8 mouse cellular contexts compared by ENCODE assay signal in genomic region chr12:91848394-91849044, GRCm38 (mm10). TPM values are rescaled to one million over a fixed set of nuclear protein-coding genes. Genes with fewer than 3 reads are reported as not detected.
DNase-seq lines count a peak whose midpoint lies in the region; ATAC-seq lines count a peak whose summit lies in the region.

No protein-coding gene starts in this region.

- ATAC-seq in limb, embryonic 11.5 days (ENCODE audit: insufficient number of reproducible peaks, low FRiP score, low TSS enrichment, low read depth) = peak; percentile 46
- ATAC-seq in midbrain, embryonic 15.5 days (replicated peaks) = peak; percentile 65

- H3K4me2 ChIP-seq in limb, embryonic 11.5 days (ENCODE audit: low read depth, severe bottlenecking) = peak overlapping the region; percentile 83
- H3K4me2 ChIP-seq in midbrain, embryonic 15.5 days = peak overlapping the region; percentile 87

- no peaks in the 10 kb centered on the region for H3K4me1 ChIP-seq in limb, embryonic 11.5 days (ENCODE audit: control insufficient read depth, insufficient read depth, low read length)
- peaks cover 17% of the 10 kb centered on the region for H3K4me1 ChIP-seq in midbrain, embryonic 15.5 days

- H3K36me3 ChIP-seq in limb, embryonic 11.5 days (ENCODE audit: control insufficient read depth, insufficient read depth, low read length) = no peaks in the 10 kb centered on the region
- no peaks in the 10 kb centered on the region for H3K36me3 ChIP-seq in midbrain, embryonic 15.5 days (replicated peaks)

- H3K4me3 ChIP-seq in limb, embryonic 11.5 days (ENCODE audit: low read depth, low read length) = peak overlapping the region; percentile 80
- H3K4me3 ChIP-seq in midbrain, embryonic 15.5 days = peak overlapping the region; percentile 89

- no peaks in the 10 kb centered on the region for H3K9me3 ChIP-seq in limb, embryonic 11.5 days (ENCODE audit: control insufficient read depth, low read length)
- H3K9me3 ChIP-seq in midbrain, embryonic 15.5 days = no peaks in the 10 kb centered on the region

- peak; percentile 20 for DNase-seq in adrenal gland, postnatal 14 days
- DNase-seq in adrenal gland, postnatal 25 days = no peak
- peak; percentile 6 to 12 for DNase-seq in urinary bladder, postnatal 36 days (ENCODE audit: low spot score in 2 of 2)
- no peak for DNase-seq in urinary bladder, postnatal 10 days (ENCODE audit: low spot score)
- no peak for DNase-seq in limb, embryonic 11.5 days (ENCODE audit: low spot score)
- no peak for DNase-seq in embryo, embryonic 11 days
- no peak for DNase-seq in natural killer cell, adult 2 months (ENCODE audit: low spot score in 2 of 2)

- WGBS in limb, embryonic 11.5 days = 3% methylated on average over 33 of the region's 33 CpGs
- 3% methylated on average over 33 of the region's 33 CpGs for WGBS in midbrain, embryonic 15.5 days

- H3K27me3 ChIP-seq in limb, embryonic 11.5 days (ENCODE audit: control insufficient read depth, insufficient read depth, low read length) = no peaks in the 10 kb centered on the region
- no peaks in the 10 kb centered on the region for H3K27me3 ChIP-seq in midbrain, embryonic 15.5 days (replicated peaks)

- H3K27ac ChIP-seq in limb, embryonic 11.5 days (replicated peaks; ENCODE audit: low read depth, low read length) = no peak overlapping the region
- H3K27ac ChIP-seq in midbrain, embryonic 15.5 days = peak overlapping the region; percentile 73

- peak overlapping the region; percentile 76 for H3K9ac ChIP-seq in limb, embryonic 11.5 days (ENCODE audit: low read length)
- peak overlapping the region; percentile 87 for H3K9ac ChIP-seq in midbrain, embryonic 15.5 days

RNA-seq across cellular contexts. Expression of gene Sel1l, which starts 0.4 kb away (rescaled TPM):
- total RNA-seq in adrenal gland, postnatal 14 days (2021) = 148 and 153 TPM in 2 replicates
- total RNA-seq in adrenal gland, postnatal 25 days (2021) = 153 and 158 TPM in 2 replicates
- polyA plus RNA-seq in limb, embryonic 11.5 days (2014; fragmentation: Nextera tagmentation; extraction: Ambion mirVana) = 64.9 and 73.2 TPM in 2 replicates
- 106 and 111 TPM in 2 replicates for polyA plus RNA-seq in midbrain, embryonic 15.5 days (2015; fragmentation: Nextera tagmentation; extraction: Ambion mirVana)

Comparison
In these comparisons a context has a peak if more than half of its experiments do, and no peak if none do; other contexts are left out.
1. DNase-seq: peak in adrenal gland, postnatal 14 days (single experiment) and urinary bladder, postnatal 36 days (2 of 2); none in adrenal gland, postnatal 25 days (single experiment), urinary bladder, postnatal 10 days (single experiment), limb, embryonic 11.5 days (single experiment), embryo, embryonic 11 days (single experiment) and natural killer cell, adult 2 months (0 of 2).